Mouse (Mus musculus): Measurements from ENCODE around the gene Adamts9.

- TF ChIP-seq ZNF384 (IDR thresholded peaks at IDR 0.05; ENCODE audit: low read depth, low read length) (no peak), ZC3H11A (IDR thresholded peaks at IDR 0.05; ENCODE audit: borderline replicate concordance, low read depth, low read length) (no peak), HCFC1 (IDR thresholded peaks at IDR 0.05; ENCODE audit: borderline replicate concordance, insufficient read depth, low read length) (no peak), CHD2 (IDR thresholded peaks at IDR 0.05; ENCODE audit: low read depth, low read length) (no peak)
Measured at GRCm38 (mm10) chr6:92749420-92749819, 193.9 kb downstream of the Adamts9 start.

All from ES-E14 (cell line).